Comparison of ENCODE assay signal across 9 mouse cellular contexts in genomic region chr5:124006891-124007491, GRCm38 (mm10). TPM values are rescaled to one million over a fixed set of nuclear protein-coding genes. Genes with fewer than 3 reads are reported as not detected.
DNase-seq lines count a peak whose midpoint lies in the region; ATAC-seq lines count a peak whose summit lies in the region.
"Had no signal": no experiment of that assay in that cellular context is flagged by ENCODE, and none has a peak within 500 bp of the region (broad histone marks: within the 10 kb centered on the region; RNA-seq: fewer than 3 reads in every experiment).

No protein-coding gene starts in this region.

- peaks cover 22% of the 10 kb centered on the region for H3K4me1 ChIP-seq in kidney, embryonic 14.5 days (ENCODE audit: control insufficient read depth, insufficient read depth, low read length)

- no peak for ATAC-seq in kidney, embryonic 14.5 days (ENCODE audit: low FRiP score, low TSS enrichment)
- no peak for ATAC-seq in granulocyte monocyte progenitor cell, adult 5-6 weeks (replicated peaks; ENCODE audit: poor library complexity, severe bottlenecking)

- H3K9me3 ChIP-seq in kidney, embryonic 14.5 days (ENCODE audit: control insufficient read depth, low read length) = no peaks in the 10 kb centered on the region
- H3K9me3 ChIP-seq: liver, embryonic 13.5 days had no signal

- H3K27me3 ChIP-seq in kidney, embryonic 14.5 days (ENCODE audit: control insufficient read depth, insufficient read depth, low read length) = no peaks in the 10 kb centered on the region
- H3K27me3 ChIP-seq: liver, embryonic 13.5 days had no signal

- H3K27ac ChIP-seq in kidney, embryonic 14.5 days (ENCODE audit: low read depth, low read length) = no peak overlapping the region
- H3K27ac ChIP-seq: liver, embryonic 13.5 days had no signal

- no peak overlapping the region for H3K9ac ChIP-seq in kidney, embryonic 14.5 days (ENCODE audit: low read depth, low read length)
- H3K9ac ChIP-seq: liver, embryonic 13.5 days had no signal

- peak; percentile 87 for DNase-seq in kidney, adult 11 months
- peak; percentile 97 to 98 for DNase-seq in adrenal gland, adult (ENCODE audit: inconsistent age in 2 of 2, low spot score in 1 of 2)
- DNase-seq in cerebellum, postnatal 14 days = peak; percentile 90
- DNase-seq in kidney, postnatal 36 days = peak; percentile 81 to 84
- DNase-seq in retina, embryonic 14.5 days (ENCODE audit: low spot score) = no peak
- no peak for DNase-seq in B cell, adult 2 months
- DNase-seq: liver, embryonic 13.5 days had no signal

- H3K36me3 ChIP-seq in kidney, embryonic 14.5 days (ENCODE audit: control insufficient read depth, insufficient read depth, low read length) = peaks cover 53% of the 10 kb centered on the region

- H3K4me2 ChIP-seq in kidney, embryonic 14.5 days (replicated peaks; ENCODE audit: low read depth, low read length) = no peak overlapping the region
- H3K4me2 ChIP-seq: liver, embryonic 13.5 days had no signal

- H3K4me3 ChIP-seq in kidney, embryonic 14.5 days (ENCODE audit: low read length) = no peak overlapping the region
- H3K4me3 ChIP-seq: liver, embryonic 13.5 days had no signal

- 83% methylated on average over 17 of the region's 17 CpGs for WGBS in kidney, embryonic 14.5 days

RNA-seq across cellular contexts. Expression of gene Vps37b, which starts 25.1 kb away (rescaled TPM):
- 20.2 and 27.6 TPM in 2 replicates for polyA plus RNA-seq in kidney, embryonic 14.5 days (2014; fragmentation: Nextera tagmentation; extraction: Ambion mirVana)
- 7.6 and 11.1 TPM in 2 replicates for total RNA-seq in granulocyte monocyte progenitor cell, adult 5-6 weeks (2014; fragmentation: Nextera tagmentation)
- 9.5 and 11.6 TPM in 2 replicates for total RNA-seq in granulocyte monocyte progenitor cell, adult 5-6 weeks (2017)

RNA-seq across cellular contexts. Expression of gene Hip1r, which starts 33.6 kb away (rescaled TPM):
- polyA plus RNA-seq in kidney, embryonic 14.5 days (2014; fragmentation: Nextera tagmentation; extraction: Ambion mirVana) = 11.0 and 13.0 TPM in 2 replicates
- total RNA-seq in granulocyte monocyte progenitor cell, adult 5-6 weeks (2014; fragmentation: Nextera tagmentation) = 11.5 and 39.3 TPM in 2 replicates
- 10.1 and 16.9 TPM in 2 replicates for total RNA-seq in granulocyte monocyte progenitor cell, adult 5-6 weeks (2017)

Comparison
In these comparisons a context has a peak if more than half of its experiments do, and no peak if none do; other contexts are left out.
1. DNase-seq: peak in kidney, adult 11 months (single experiment), adrenal gland, adult (2 of 2), cerebellum, postnatal 14 days (2 of 2) and kidney, postnatal 36 days (2 of 2); none in retina, embryonic 14.5 days (single experiment) and B cell, adult 2 months (0 of 2).